Mouse (Mus musculus) embryonic fibroblast, embryonic 13.5 days (primary cell): ENCODE measurements at regions not wholly inside any gene's neighbourhood (a gene's known extent, or its start where the extent isn't known, plus 50 kb on each side); places are given as distances from the start of the nearest gene placed in this dataset.

Experiments
- H3K27ac ChIP-seq: 2 replicates; pipeline ENCODE4 v1.5.1; 2012; ENCODE audit warnings: low read length, control low read depth, inconsistent platforms; ENCODE audit not compliant: insufficient read depth
- H3K4me1 ChIP-seq: 2 replicates; pipeline ENCODE4 v1.6.1; 2011; ENCODE audit warnings: low read length; ENCODE audit not compliant: control insufficient read depth, insufficient read depth
- H3K4me3 ChIP-seq: 2 replicates; pipeline ENCODE4 v1.5.1; 2011; ENCODE audit warnings: mild to moderate bottlenecking, control low read depth, low read length; ENCODE audit not compliant: insufficient read depth
- CTCF ChIP-seq: IDR thresholded peaks from 2 replicates; pipeline ENCODE4 v1.5.1; 2011; ENCODE audit warnings: mild to moderate bottlenecking, control low read depth, low read length, moderate library complexity, borderline replicate concordance; ENCODE audit not compliant: insufficient read depth
- POLR2A ChIP-seq: IDR thresholded peaks from 2 replicates; pipeline ENCODE4 v1.6.1; 2011; ENCODE audit warnings: low read depth, mild to moderate bottlenecking, control low read depth, low read length, moderate library complexity

DNA sequence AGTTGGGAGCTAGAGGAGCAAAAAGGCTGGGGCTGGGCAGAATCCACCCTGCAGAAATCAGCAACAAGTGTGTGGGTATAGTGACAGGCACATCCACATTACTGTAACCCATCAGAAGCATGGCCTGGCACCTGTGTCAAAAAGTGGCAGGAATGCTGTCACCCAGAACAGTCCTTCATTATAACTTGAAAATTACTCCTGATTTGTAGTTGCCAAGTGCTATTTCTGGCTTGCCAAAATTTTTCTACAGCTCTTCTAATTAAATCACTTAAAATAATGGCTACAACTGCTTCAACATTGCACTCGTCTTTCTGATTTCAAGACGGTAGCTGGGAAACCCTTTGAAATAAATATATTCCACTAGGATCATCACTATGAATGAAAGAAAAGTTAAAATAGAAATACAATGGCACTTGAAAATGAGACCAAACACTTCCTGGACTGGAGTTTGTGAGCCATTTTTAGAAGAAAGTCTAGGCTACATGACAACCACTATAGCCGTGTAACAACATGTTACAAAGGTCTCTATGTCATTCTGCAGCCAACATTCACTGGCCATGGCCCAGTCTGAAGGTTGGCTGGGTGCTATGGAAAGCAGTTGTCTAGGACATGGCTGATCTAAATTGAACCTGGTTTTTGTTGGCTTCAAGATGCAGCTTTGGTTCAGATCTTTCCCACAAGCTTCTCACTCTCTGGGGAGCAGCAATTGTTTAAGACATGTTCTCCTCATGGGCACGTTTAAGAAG is 190.6 kb upstream of the Tapt1 start:
- Histone ChIP-seq H3K4me3 (no peak overlapping the region), H3K4me1 (no peaks in the 10 kb centered on the region), H3K27ac (no peak overlapping the region)
- no peak for TF ChIP-seq POLR2A
- TF ChIP-seq CTCF, result no peak

DNA sequence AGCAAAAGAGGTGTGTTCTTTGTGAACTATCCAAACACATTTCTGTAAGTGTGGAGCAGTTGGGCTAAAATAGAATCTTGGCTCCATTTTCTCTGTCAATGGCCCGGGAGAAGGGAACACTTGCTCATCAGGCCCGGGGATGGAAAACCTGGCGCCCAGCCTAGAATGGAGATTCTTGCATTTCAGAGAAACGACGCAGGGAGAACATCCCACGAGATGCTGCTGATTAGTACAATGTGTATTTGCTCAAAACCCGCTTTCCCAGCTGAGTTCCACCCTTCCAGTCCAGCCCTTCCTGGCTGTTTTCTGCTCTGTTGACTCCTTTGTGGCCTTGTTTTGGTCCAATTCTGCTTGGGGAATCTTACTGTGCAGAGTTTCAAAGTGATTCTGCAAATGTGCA is 188.0 kb upstream of the Tapt1 start:
- Histone ChIP-seq H3K4me1 (no peaks in the 10 kb centered on the region), H3K27ac (peak overlapping the region; percentile 82), H3K4me3 (no peak overlapping the region)
- TF ChIP-seq POLR2A (no peak), CTCF (no peak)

DNA sequence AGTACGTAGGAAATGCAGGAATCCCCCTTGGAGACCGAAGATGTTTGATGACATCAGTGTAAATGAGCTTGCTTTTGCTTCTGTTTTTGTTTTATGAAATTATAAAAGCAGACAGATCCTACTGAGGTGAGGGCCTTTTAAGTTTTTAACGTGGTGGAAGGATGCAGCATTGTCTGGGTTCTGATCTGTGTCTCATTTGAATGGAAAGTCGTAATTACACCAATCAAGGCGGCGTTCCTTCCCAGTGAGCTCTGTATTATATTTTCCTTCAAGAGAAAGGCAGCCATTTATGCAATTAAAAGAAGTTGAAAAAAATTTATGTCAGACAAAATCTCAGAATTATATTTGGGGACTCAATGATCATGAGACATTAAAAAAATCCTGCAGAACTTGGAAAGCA is 176.9 kb upstream of the Tapt1 start:
- no peak for TF ChIP-seq POLR2A
- no peak for TF ChIP-seq CTCF
- Histone ChIP-seq H3K4me3 (no peak overlapping the region), H3K27ac (no peak overlapping the region), H3K4me1 (0 out of 2 replicates have a peak, but pooled peaks cover 3% of the 10 kb centered on the region)

DNA sequence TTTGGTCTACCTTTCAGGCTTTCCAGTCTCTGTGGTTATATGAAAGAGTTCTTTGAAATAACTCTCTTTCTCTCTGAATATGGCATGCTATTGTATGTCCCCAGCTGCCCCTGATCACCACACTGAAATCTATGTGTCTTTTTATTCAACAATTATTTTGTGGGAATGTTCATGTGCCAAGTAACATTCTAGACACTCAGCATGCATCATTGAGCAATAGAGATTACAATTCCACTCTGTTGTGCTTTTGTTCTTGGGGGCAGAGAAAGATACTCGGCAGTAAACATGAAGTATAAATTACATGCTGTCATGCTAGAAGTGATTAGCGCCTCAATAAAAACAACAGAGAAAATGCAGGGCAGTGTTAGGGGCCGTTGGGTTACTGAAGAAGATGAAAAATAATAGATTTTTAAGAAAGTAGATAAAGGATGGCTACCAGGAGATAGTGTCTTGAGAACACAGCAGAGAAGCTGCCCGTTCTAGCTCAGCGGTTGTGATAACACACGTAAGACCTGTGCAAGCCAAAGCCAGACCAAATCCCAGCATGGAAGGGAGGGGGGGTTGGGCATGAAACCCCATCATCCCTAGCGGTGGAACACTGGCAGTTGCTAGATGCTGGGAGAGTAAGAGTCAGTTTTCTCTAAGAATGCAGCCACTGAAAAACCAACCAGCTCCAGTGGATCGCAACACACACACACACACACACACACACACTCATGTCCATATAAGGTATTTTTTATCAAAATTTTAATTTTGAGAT is 174.3 kb upstream of the Tapt1 start:
- Histone ChIP-seq H3K4me3 (no peak overlapping the region), H3K27ac (peak overlapping the region; percentile 69), H3K4me1 (0 out of 2 replicates have a peak, but pooled peaks cover 3% of the 10 kb centered on the region)
- TF ChIP-seq POLR2A, result no peak
- no peak for TF ChIP-seq CTCF

DNA sequence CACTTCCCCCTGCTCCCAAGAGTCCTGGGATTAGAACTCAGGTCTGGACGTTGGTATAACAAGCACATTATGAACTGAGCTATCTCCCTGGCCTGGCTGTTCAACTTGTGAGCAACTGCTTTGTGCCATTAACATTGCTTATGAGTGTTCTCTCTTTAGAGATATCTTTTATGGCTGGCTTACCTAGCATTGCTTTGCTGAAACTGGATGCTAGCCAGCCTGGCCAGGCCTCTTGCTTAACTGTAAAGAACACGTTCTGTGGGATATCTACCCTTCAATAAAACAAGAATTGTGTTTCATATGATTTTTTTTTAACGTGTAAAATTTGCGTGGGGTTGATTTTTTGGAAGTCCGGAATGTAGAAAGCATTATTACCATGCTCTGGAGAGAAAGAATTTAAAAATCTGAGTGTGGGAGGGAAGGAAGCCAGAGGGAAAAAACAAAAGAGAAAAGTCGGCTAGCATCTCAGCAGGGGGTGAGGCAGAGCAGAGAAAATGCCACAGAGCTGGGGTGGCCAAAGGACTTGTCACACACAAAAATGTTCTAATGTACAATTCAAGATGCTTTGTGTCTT is 160.9 kb upstream of the Tapt1 start:
- Histone ChIP-seq H3K4me3 (no peak overlapping the region), H3K4me1 (no peaks in the 10 kb centered on the region), H3K27ac (peak overlapping the region; percentile 72)
- TF ChIP-seq CTCF, result no peak
- no peak for TF ChIP-seq POLR2A

DNA sequence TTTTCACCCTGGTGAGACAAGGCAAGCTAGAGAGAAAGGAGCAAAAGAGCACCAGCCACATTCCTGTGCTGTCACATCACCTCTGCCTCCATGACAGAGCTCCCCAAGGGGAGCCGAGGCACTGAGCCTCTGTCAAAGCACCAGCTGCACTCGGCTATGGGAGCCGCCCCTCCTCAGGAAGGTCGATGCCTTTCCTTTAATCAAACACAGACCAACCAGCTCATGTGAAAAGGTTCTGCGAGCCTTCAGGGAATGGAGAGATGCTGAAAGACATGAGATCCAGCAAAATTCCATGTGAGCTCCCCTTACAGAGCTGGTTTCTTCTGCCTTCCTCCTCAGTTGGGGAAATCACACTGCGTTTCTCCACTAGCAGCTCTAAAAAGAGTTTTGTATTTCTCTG is 159.8 kb upstream of the Tapt1 start:
- H3K27ac ChIP-seq, result no peak overlapping the region
- no peak overlapping the region for H3K4me3 ChIP-seq
- no peaks in the 10 kb centered on the region for H3K4me1 ChIP-seq
- no peak for TF ChIP-seq CTCF
- no peak for TF ChIP-seq POLR2A

DNA sequence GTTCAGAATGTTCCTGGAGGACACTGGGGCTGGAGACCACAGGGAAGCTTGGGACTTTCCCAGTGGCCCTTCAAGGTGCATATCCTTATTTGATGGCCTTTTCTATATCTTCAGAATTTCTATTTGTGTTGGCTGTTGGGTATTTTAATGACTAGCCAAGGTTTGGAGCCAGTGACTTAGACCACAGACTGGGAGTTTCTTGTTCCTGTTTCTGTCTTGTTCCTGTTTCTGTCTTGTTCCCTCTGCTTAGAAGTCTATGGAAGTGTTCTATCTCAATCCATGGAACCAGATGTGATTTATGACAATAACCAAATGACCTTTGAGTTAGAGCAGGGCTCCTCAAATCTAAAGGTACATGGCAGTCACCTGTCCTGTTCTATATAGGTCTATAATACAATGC is 156.6 kb upstream of the Tapt1 start:
- no peak overlapping the region for H3K27ac ChIP-seq
- H3K4me1 ChIP-seq, result no peaks in the 10 kb centered on the region
- H3K4me3 ChIP-seq, result no peak overlapping the region
- TF ChIP-seq POLR2A, result no peak
- TF ChIP-seq CTCF, result no peak

DNA sequence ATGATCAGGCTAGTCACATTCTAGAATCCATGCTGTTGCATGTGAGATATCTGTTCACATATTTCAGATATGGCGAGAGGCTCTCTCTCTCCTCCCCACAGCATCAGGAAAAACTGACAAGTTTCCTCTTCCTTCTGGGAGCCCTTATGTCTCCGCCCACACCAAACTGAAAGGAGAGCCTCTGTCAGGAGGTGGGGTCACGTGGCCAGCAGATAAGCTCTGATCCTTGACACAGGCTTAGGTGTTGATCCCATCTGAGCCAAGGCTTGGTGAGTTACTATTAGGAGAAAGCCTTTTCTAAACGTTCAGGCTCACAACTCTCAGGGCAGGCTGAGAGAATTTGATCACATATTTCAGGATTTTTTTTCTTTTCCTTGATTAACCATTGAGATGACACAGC is 143.6 kb upstream of the Tapt1 start:
- TF ChIP-seq POLR2A, result no peak
- no peak for TF ChIP-seq CTCF
- H3K27ac ChIP-seq, result no peak overlapping the region
- no peaks in the 10 kb centered on the region for H3K4me1 ChIP-seq
- H3K4me3 ChIP-seq, result no peak overlapping the region

DNA sequence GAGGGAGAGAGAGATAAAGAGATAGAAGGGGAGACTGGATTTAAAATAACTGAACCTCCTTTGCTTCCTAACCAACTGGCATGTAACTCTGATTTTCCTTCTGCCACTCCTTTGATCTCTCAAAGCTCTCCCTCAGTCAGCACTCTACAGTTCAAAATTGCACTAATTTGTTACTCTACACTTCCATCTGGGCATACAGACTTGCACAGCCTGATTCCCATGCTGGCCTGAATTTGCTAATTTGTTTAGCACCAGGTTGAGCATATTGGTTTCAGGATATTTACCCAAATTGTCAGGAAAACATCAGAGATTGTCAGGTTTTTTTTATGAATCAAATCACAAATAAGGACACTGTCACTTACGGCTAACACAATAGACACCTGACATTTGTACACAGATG is 125.9 kb upstream of the Tapt1 start:
- Histone ChIP-seq H3K4me1 (no peaks in the 10 kb centered on the region), H3K4me3 (no peak overlapping the region), H3K27ac (no peak overlapping the region)
- no peak for TF ChIP-seq POLR2A
- TF ChIP-seq CTCF, result no peak

DNA sequence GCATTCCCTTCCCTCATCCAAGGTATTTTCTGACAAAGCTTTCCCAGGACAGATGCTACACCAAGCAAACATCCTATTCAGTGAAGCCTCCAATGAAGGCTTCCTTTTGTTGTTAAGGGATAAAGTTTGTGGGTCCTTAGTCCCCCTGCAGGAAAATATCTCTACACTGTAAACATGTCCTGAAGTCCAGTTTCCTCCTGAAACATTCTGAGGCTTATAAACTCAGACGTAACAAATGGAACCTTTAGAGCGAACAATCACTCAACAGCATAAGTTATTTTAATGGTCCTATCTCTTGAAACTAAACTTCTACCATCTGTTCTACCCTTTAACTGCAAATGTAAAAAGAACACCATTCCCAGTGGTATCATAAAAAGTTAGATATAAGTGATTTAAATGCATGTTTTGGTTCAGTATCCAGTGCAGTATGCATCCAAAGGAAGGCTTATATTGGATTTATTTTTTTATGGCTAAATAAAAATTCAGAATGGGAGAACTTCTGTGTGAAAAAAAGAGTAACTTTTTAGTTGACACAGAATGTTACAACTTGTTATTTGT is 115.1 kb upstream of the Tapt1 start:
- no peak overlapping the region for H3K4me3 ChIP-seq
- TF ChIP-seq CTCF, result no peak
- TF ChIP-seq POLR2A, result no peak
- H3K27ac ChIP-seq, result no peak overlapping the region
- H3K4me1 ChIP-seq, result no peaks in the 10 kb centered on the region

DNA sequence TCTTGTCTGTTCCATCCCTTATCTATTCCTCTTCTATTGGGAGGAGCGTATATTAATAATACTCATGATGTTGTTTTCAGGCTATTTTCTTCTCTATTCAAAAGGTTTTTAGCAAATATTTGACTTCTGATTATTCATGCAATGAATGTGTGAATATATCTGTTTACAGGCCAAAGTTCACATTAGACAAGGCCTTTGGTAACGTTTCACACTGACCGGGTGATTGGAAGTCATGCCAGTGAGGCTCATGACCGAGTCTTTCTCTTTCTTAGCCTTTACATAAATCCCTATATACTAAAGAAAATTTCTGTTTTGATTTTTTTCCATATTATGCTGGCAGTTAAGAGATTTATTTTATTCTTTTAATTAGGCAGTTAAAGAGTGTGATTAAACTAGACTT is 112.2 kb upstream of the Tapt1 start:
- no peak overlapping the region for H3K27ac ChIP-seq
- TF ChIP-seq CTCF, result no peak
- no peak for TF ChIP-seq POLR2A
- no peaks in the 10 kb centered on the region for H3K4me1 ChIP-seq
- H3K4me3 ChIP-seq, result no peak overlapping the region
